Mouse (Mus musculus) intestine, postnatal 0 days (tissue): Measurements from ENCODE around the gene Ifi211. TPM values are rescaled to one million over a fixed set of nuclear protein-coding genes. Genes with fewer than 3 reads are reported as not detected.
"Not testable (repeated sequence)": the region's sequence is repeated elsewhere in the genome, so short reads cannot be mapped to it uniquely, and the experiment has no call there.

Experiments used
- ATAC-seq: fragments of 200-750 bp; cut with Nextera tagmentation; 2 replicates; pipeline ENCODE4 v1.8.0; 2017; ENCODE audit warnings: mild to moderate bottlenecking, moderate TSS enrichment, moderate library complexity
- H3K27ac ChIP-seq: fragments of 300-500 bp; sonication (generic); 2 replicates; pipeline ENCODE4 v1.5.1; 2014; ENCODE audit warnings: mild to moderate bottlenecking, low read depth, low read length, moderate library complexity
- H3K27me3 ChIP-seq: fragments of 300-500 bp; sonication (generic); replicated peaks from 2 replicates; pipeline ENCODE4 v1.6.1; 2014; ENCODE audit warnings: low read length, mixed read lengths; ENCODE audit not compliant: control insufficient read depth, insufficient read depth
- H3K36me3 ChIP-seq: fragments of 300-500 bp; sonication (generic); 2 replicates; pipeline ENCODE4 v1.6.1; 2014; ENCODE audit warnings: mild to moderate bottlenecking, moderate library complexity; ENCODE audit not compliant: control insufficient read depth, insufficient read depth
- H3K4me1 ChIP-seq: fragments of 300-500 bp; sonication (generic); replicated peaks from 2 replicates; pipeline ENCODE4 v1.6.1; 2014; ENCODE audit warnings: antibody characterized with exemption, low read length, mixed read lengths; ENCODE audit not compliant: control insufficient read depth, insufficient read depth
- H3K4me2 ChIP-seq: fragments of 300-500 bp; sonication (generic); replicated peaks from 2 replicates; pipeline ENCODE4 v1.6.1; 2014; ENCODE audit warnings: low read depth, mild to moderate bottlenecking, moderate library complexity
- H3K4me3 ChIP-seq: fragments of 300-500 bp; sonication (generic); 2 replicates; pipeline ENCODE4 v1.5.1; 2014; ENCODE audit warnings: low read depth, low read length
- H3K9ac ChIP-seq: fragments of 300-500 bp; sonication (generic); 2 replicates; pipeline ENCODE4 v1.6.1; 2014; ENCODE audit warnings: mild to moderate bottlenecking, low read depth, low read length
- H3K9me3 ChIP-seq: fragments of 300-500 bp; sonication (generic); 2 replicates; pipeline ENCODE4 v1.6.1; 2016; ENCODE audit warnings: mixed run types; ENCODE audit not compliant: control insufficient read depth
- CTCF ChIP-seq: sonication (generic); IDR thresholded peaks from 2 replicates; pipeline ENCODE4 v1.5.1; 2016; ENCODE audit warnings: low read depth, mild to moderate bottlenecking, control low read depth, antibody characterized with exemption, moderate library complexity
- WGBS: fragments of 180-500 bp; shearing (Covaris S2); extraction: QIAGEN DNeasy Blood & Tissue Kit; methylation state at CpG from one replicate; pipeline ENCODE4 v1.1.7; 2014; 5-methylcytosine and 5-hydroxymethylcytosine counted together
- polyA plus RNA-seq: library from polyadenylated mRNA; unstranded; fragments of >200 nt; fragmentation: Nextera tagmentation; extraction: Ambion mirVana; gene quantifications from 2 replicates; pipeline ENCODE4 v1.2.1, GENCODE M21; 2015

Gene Ifi211
- 1.3 and 1.6 TPM in 2 replicates for polyA plus RNA-seq

- H3K4me3 ChIP-seq, H3K27ac ChIP-seq, H3K36me3 ChIP-seq, ATAC-seq, H3K27me3 ChIP-seq, H3K4me2 ChIP-seq, H3K9me3 ChIP-seq, H3K4me1 ChIP-seq, H3K9ac ChIP-seq: not testable (repeated sequence)
- WGBS: 67% methylated on average over 6 of the region's 6 CpGs
Measured at GRCm38 (mm10) chr1:173912548-173913255, at the start of gene Ifi211. Gene Ifi211 (minus strand): TSS chr1:173913046.

GRCm38 (mm10) chr1:173961491-173961890 is 48.6 kb upstream of the Ifi211 start:
- H3K27ac ChIP-seq, H3K36me3 ChIP-seq, H3K4me2 ChIP-seq, ATAC-seq, H3K9me3 ChIP-seq, H3K4me3 ChIP-seq, H3K27me3 ChIP-seq, H3K4me1 ChIP-seq, H3K9ac ChIP-seq: not testable (repeated sequence)
- WGBS: 78% methylated on average over 1 of the region's 1 CpGs

GRCm38 (mm10) chr1:173959998-173960397 is 47.2 kb upstream of the Ifi211 start:
- H3K4me1 ChIP-seq, H3K36me3 ChIP-seq, H3K9me3 ChIP-seq, ATAC-seq, H3K4me3 ChIP-seq, H3K27me3 ChIP-seq, H3K27ac ChIP-seq, H3K9ac ChIP-seq, H3K4me2 ChIP-seq: not testable (repeated sequence)
- 73% methylated on average over 3 of the region's 3 CpGs for WGBS

- not testable (repeated sequence) for H3K4me1 ChIP-seq, H3K4me3 ChIP-seq, H3K36me3 ChIP-seq, H3K9me3 ChIP-seq, H3K9ac ChIP-seq, H3K4me2 ChIP-seq, H3K27ac ChIP-seq, H3K27me3 ChIP-seq
- peak; percentile 43; the same call in 1 of the 2 replicates for ATAC-seq
- 11% methylated on average over 3 of the region's 3 CpGs for WGBS
Measured at GRCm38 (mm10) chr1:173955839-173956527, 43.1 kb upstream of the Ifi211 start.

GRCm38 (mm10) chr1:173955071-173955796 is 42.4 kb upstream of the Ifi211 start:
- ATAC-seq: no peak
- Histone ChIP-seq H3K27me3 (peaks cover 5% of the 10 kb centered on the region; the same call in 1 of the 2 replicates), H3K4me1 (no peaks in the 10 kb centered on the region), H3K4me3 (no peak overlapping the region), H3K4me2 (no peak overlapping the region), H3K27ac (no peak overlapping the region), H3K9me3 (no peaks in the 10 kb centered on the region), H3K36me3 (no peaks in the 10 kb centered on the region), H3K9ac (no peak overlapping the region)
- TF ChIP-seq CTCF: no peak
- WGBS: 74% methylated on average over 2 of the region's 2 CpGs

- Histone ChIP-seq H3K4me1 (no peaks in the 10 kb centered on the region), H3K27ac (no peak overlapping the region), H3K27me3 (peaks cover 5% of the 10 kb centered on the region; the same call in 1 of the 2 replicates), H3K4me3 (no peak overlapping the region), H3K4me2 (no peak overlapping the region), H3K36me3 (no peaks in the 10 kb centered on the region), H3K9me3 (no peaks in the 10 kb centered on the region), H3K9ac (no peak overlapping the region)
- TF ChIP-seq CTCF: no peak
- ATAC-seq: no peak
- 39% methylated on average over 1 of the region's 1 CpGs for WGBS
Measured at GRCm38 (mm10) chr1:173953563-173953962, 40.7 kb upstream of the Ifi211 start.

GRCm38 (mm10) chr1:173949044-173949443 is 36.2 kb upstream of the Ifi211 start:
- not testable (repeated sequence) for H3K9ac ChIP-seq, H3K4me1 ChIP-seq, H3K4me2 ChIP-seq, H3K27ac ChIP-seq, H3K4me3 ChIP-seq, H3K36me3 ChIP-seq, H3K27me3 ChIP-seq, H3K9me3 ChIP-seq, ATAC-seq
- 74% methylated on average over 2 of the region's 2 CpGs for WGBS

- H3K9me3 ChIP-seq, H3K36me3 ChIP-seq, ATAC-seq, H3K27ac ChIP-seq, H3K4me3 ChIP-seq, H3K4me2 ChIP-seq, H3K27me3 ChIP-seq, H3K9ac ChIP-seq, H3K4me1 ChIP-seq: not testable (repeated sequence)
Measured at GRCm38 (mm10) chr1:173942780-173943066, 29.9 kb upstream of the Ifi211 start.
